Mouse (Mus musculus): Measurements from ENCODE around the gene Tmem136. TPM values are rescaled to one million over a fixed set of nuclear protein-coding genes. Genes with fewer than 3 reads are reported as not detected.

Gene Tmem136
- total RNA-seq, 2 experiments from 2014 or later: 5.0 to 6.2 TPM

DNA sequence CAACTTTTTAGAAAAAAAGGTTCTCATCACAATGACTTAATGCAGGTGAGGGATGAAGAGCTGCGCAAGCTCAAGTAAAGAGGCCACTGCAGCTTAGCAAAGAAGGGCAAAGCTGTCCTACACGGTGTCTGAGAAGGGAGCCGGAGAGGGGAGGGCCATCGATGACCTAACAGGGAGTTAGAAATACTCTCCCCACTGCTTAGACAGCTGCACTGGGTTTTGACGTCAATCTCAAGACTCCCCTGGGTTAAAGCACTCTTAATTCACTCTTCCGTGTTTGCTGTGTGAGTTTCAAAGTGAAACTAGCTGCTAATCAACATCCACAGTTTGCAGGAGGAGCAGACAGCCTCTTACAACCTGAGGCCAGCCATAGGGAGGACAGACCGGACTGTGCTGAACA is 40.2 kb downstream of the Tmem136 start:
- DNase-seq: peak in 1 of 2 experiments; percentile 27

GRCm38 (mm10) chr9:43074611-43075010 is 41.8 kb downstream of the Tmem136 start:
- no peak for DNase-seq

DNA sequence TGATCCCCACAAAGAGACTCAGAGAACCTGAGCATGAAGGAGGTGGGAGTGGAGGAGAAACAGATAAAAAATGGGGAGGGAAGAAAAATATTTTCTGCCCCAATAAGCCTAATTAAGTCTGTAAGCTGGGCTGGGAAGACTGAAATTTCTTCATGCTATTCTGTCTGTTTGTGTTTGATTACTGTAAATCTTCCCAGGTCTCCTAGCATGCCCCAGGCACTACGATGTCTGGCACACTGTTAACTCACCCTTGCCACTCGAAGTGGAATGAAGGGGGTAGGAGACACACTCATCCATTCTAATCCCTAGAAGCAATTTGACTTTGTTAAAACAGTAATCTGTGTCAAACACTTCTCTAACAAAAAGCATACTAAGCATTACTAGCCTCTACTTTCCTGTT is 44.6 kb downstream of the Tmem136 start:
- DNase-seq: no peak

DNA sequence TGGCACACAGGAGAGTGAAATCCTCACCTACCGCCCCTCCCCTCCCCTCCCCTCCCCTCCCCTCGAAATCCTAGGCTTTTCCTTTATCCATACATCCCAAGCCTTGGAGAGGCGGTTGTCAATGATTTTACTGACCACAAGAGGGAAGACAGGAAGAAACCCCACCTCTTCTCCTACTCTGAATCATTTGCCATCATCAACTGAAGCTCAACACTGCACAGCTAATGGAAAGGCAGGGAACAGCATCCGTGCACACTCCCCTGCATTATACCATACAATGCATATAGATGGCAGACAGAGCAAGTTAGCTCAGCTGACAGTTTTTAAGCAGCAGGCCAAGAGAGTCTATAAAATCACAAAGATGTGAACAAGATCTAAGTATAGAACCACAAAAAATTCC is 45.2 kb downstream of the Tmem136 start:
- DNase-seq: no peak

DNA sequence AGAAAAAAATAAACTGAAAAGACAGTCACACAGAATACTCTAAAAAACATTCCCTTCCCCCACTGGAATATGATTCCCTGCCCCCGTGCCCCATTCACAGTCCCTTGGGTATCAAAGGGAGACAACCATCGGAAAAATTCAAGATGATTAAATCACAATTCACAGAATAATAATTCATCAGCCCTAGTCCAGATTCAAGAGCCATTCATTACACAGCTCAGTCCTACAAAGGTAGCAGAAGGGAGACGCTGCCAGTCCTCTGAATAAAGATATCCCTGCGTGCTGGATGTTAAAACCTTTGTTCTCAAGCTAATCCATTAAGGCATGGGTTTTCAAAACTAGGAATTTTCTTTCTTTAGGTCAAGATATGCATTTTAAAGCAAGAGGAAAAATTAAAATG is 45.8 kb downstream of the Tmem136 start:
- no peak for DNase-seq

GRCm38 (mm10) chr9:43070153-43070552 is 46.2 kb downstream of the Tmem136 start:
- no peak for DNase-seq

GRCm38 (mm10) chr9:43067896-43068295 is 48.5 kb downstream of the Tmem136 start:
- no peak for DNase-seq

DNA sequence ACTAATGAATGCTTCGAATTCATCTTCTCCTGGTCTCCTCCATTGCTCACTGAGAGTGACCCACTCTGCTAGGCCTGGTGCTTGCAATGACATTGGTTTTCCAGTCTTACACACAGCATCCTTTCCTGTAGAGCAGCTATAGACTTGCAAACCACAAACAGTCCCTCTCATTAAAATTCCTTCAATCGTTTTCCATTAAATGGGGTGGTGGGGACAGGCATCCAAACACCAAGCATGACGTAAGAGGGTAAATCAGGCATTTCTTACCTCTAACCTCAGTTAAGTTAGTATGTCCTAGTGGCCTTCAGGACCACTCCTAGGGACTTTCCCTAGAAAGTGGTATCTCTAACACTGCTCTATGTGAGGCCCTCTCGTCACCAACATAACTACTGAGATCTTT is 51.1 kb downstream of the Tmem136 start:
- no peak for DNase-seq

- DNase-seq: no peak
These were observed 54.8 kb downstream of the Tmem136 start for GRCm38 (mm10) chr9:43061545-43061944.

Other genes starting within 250 kb of the Tmem136 start
- gene Grik4, start 172.1 kb downstream of the Tmem136 start, total RNA-seq (2021): under 1 TPM in 1 of 2 experiments, not detected in 1; 0.05 TPM
- gene Arhgef12, start 9.3 kb downstream of the Tmem136 start, total RNA-seq (2021): 100 to 1,000 TPM; 119 to 128 TPM
- under 1 TPM in 1 of 2 experiments, not detected in 1; 0.10 TPM for gene Pou2f3, start 93.8 kb upstream of the Tmem136 start, total RNA-seq (2021)
- gene Oaf, start 123.3 kb upstream of the Tmem136 start, total RNA-seq (2021): 1 to 10 TPM; 6.4 to 7.7 TPM
- gene Trim29, start 194.3 kb upstream of the Tmem136 start, total RNA-seq (2021): under 1 TPM in 1 of 2 experiments, not detected in 1; 0.10 TPM

All from heart, adult 18-20 months (tissue).